8 mouse cellular contexts compared by ENCODE assay signal in genomic region chr3:20002786-20003185, GRCm38 (mm10). TPM values are rescaled to one million over a fixed set of nuclear protein-coding genes. Genes with fewer than 3 reads are reported as not detected.
A peak's percentile ranks its signal among the peaks of the same experiment; 100 is the strongest.
DNase-seq lines count a peak whose midpoint lies in the region; ATAC-seq and TF ChIP-seq lines count a peak whose summit lies in the region.

No protein-coding gene starts in this region.

- H3K27me3 ChIP-seq in Patski = no peaks in the 10 kb centered on the region

- in situ Hi-C loops in Patski (cut with MboI; ENCODE audit: low pct_unique_long_range_greater_than_20kb) = loop anchor here (5.0 kb wide), 1 partner anchor 100 kb away; no protein-coding TSS in a partner anchor

- CTCF ChIA-PET in Patski (lab: Charles Lee) = interaction anchor here (1.0 to 1.8 kb wide), 8 partner anchors 10 to 108 kb away, joined by 3 to 4 read pairs (median 3); no protein-coding TSS in a partner anchor

- intact Hi-C loops in heart, postnatal 10 days (cut with DNase I) = loop anchor here (1.0 to 5.0 kb wide), 2 partner anchors 35 to 100 kb away; no protein-coding TSS in a partner anchor
- intact Hi-C loops in heart, postnatal 25 days (cut with DNase I) = loop anchor here (1.0 kb wide), 1 partner anchor 98 kb away; no protein-coding TSS in a partner anchor

- POLR2A ChIA-PET in Patski (lab: Charles Lee) = interaction anchor here (1.2 kb wide), 1 partner anchor 152 kb away, joined by 3 read pairs; the partner anchor contains the start of gene Gyg

- DNase-seq in heart, postnatal 10 days = peak; percentile 20 to 30
- no peak for DNase-seq in heart, postnatal 25 days (ENCODE audit: low spot score)
- peak; percentile 55 for DNase-seq in 416B (ENCODE audit: low read depth)
- no peak for DNase-seq in Patski (ENCODE audit: low read depth, low spot score)
- DNase-seq in kidney, postnatal 36 days = peak; percentile 42 to 58
- DNase-seq in cerebellum, adult 9-10 months = no peak
- no peak for DNase-seq in gastrocnemius, postnatal 10 days
- no peak for DNase-seq in gastrocnemius, postnatal 4 days (ENCODE audit: low spot score in 2 of 2)

- ATAC-seq in Patski = peak; percentile 45

- TF ChIP-seq CTCF in Patski (IDR thresholded peaks at IDR 0.05) = peak; percentile 89

RNA-seq across cellular contexts. Expression of gene Hps3, which starts 32.3 kb away (rescaled TPM):
- 1 to 10 TPM; 9.6 to 9.8 TPM for total RNA-seq in heart, postnatal 10 days (2021)
- 1 to 10 TPM; 7.3 to 8.2 TPM for total RNA-seq in heart, postnatal 25 days (2021)
- polyA plus RNA-seq in Patski (2021) = 20.6 TPM
- total RNA-seq in gastrocnemius, postnatal 10 days (2021) = 1 to 10 TPM; 4.4 to 5.6 TPM
- 1 to 10 TPM; 6.5 to 7.8 TPM for total RNA-seq in gastrocnemius, postnatal 4 days (2021)

RNA-seq across cellular contexts. Expression of gene Cp, which starts 45.9 kb away (rescaled TPM):
- total RNA-seq in heart, postnatal 10 days (2021) = 10 to 100 TPM in 1 of 2 experiments, 1 to 10 TPM in 1; 9.9 to 15.5 TPM
- 10 to 100 TPM; 27.6 to 31.8 TPM for total RNA-seq in heart, postnatal 25 days (2021)
- polyA plus RNA-seq in Patski (2021) = 902 TPM
- 10 to 100 TPM in 1 of 2 experiments, 1 to 10 TPM in 1; 6.3 to 11.4 TPM for total RNA-seq in gastrocnemius, postnatal 10 days (2021)
- 10 to 100 TPM in 1 of 2 experiments, 1 to 10 TPM in 1; 9.4 to 10.1 TPM for total RNA-seq in gastrocnemius, postnatal 4 days (2021)

RNA-seq across cellular contexts. Expression of gene Hltf, which starts 54.8 kb away (rescaled TPM):
- total RNA-seq in heart, postnatal 10 days (2021) = 10 to 100 TPM; 13.9 to 16.5 TPM
- total RNA-seq in heart, postnatal 25 days (2021) = 10 to 100 TPM; 10.9 to 14.0 TPM
- 23.4 TPM for polyA plus RNA-seq in Patski (2021)
- 1 to 10 TPM; 5.2 to 7.5 TPM for total RNA-seq in gastrocnemius, postnatal 10 days (2021)
- 10 to 100 TPM in 1 of 2 experiments, 1 to 10 TPM in 1; 9.3 to 12.0 TPM for total RNA-seq in gastrocnemius, postnatal 4 days (2021)

Comparison
In these comparisons a context has a peak if more than half of its experiments do, and no peak if none do; other contexts are left out.
1. DNase-seq: peak in heart, postnatal 10 days (2 of 2), 416B (single experiment) and kidney, postnatal 36 days (2 of 2); none in heart, postnatal 25 days (single experiment), Patski (single experiment), cerebellum, adult 9-10 months (single experiment), gastrocnemius, postnatal 10 days (single experiment) and gastrocnemius, postnatal 4 days (0 of 2).